Comparison of ENCODE assay signal across 15 mouse cellular contexts in genomic region chr13:100493313-100493712, GRCm38 (mm10). TPM values are rescaled to one million over a fixed set of nuclear protein-coding genes. Genes with fewer than 3 reads are reported as not detected.
DNase-seq lines count a peak whose midpoint lies in the region; ATAC-seq and TF ChIP-seq lines count a peak whose summit lies in the region.
"Had no signal": no experiment of that assay in that cellular context is flagged by ENCODE, and none has a peak within 500 bp of the region (broad histone marks: within the 10 kb centered on the region; RNA-seq: fewer than 3 reads in every experiment).

No protein-coding gene starts in this region.

- peaks cover 16% of the 10 kb centered on the region for H3K36me3 ChIP-seq in C2C12 (ENCODE audit: control insufficient read depth, insufficient read depth)

- TF ChIP-seq POLR2A in bone marrow macrophage, adult 2 months (IDR thresholded peaks at IDR 0.05; ENCODE audit: borderline replicate concordance, low read depth, low read length), result no peak

- H3K27me3 ChIP-seq in C2C12 (ENCODE audit: control insufficient read depth, insufficient read depth, insufficient read length), result no peaks in the 10 kb centered on the region
- H3K27me3 ChIP-seq: midbrain, embryonic 12.5 days had no signal

- peaks cover 21% of the 10 kb centered on the region for H3K79me2 ChIP-seq in C2C12 (ENCODE audit: control insufficient read depth, insufficient read depth)

- H3K27ac ChIP-seq in bone marrow macrophage, adult 2 months (ENCODE audit: insufficient read depth, low read depth, low read length), result peak overlapping the region; percentile 13; the same call in 1 of the 2 replicates
- H3K27ac ChIP-seq: midbrain, embryonic 12.5 days had no signal

- H3K79me3 ChIP-seq in C2C12 (ENCODE audit: low read depth), result peaks cover 16% of the 10 kb centered on the region

- no peak overlapping the region for H3ac ChIP-seq in C2C12 (ENCODE audit: control insufficient read depth, insufficient read length, low read depth)

- intact Hi-C loops in heart, postnatal 10 days (cut with DNase I), result loop anchor here (2.0 to 10.0 kb wide), 4 partner anchors 104 to 369 kb away; partner anchors contain the start of genes Ak6, Marveld2, Rad17 and Smn1

- H3K4me3 ChIP-seq in C2C12 (ENCODE audit: insufficient read depth, poor library complexity, severe bottlenecking), result no peak overlapping the region
- H3K4me3 ChIP-seq in bone marrow macrophage, adult 2 months (ENCODE audit: insufficient read depth, low read length), result no peak overlapping the region

- H3K4me1 ChIP-seq in bone marrow macrophage, adult 2 months (ENCODE audit: control insufficient read depth, insufficient read depth, low read length), result peaks cover 19% of the 10 kb centered on the region

- peak; percentile 56 for ATAC-seq in megakaryocyte progenitor cell, adult 5-6 weeks (replicated peaks; ENCODE audit: poor library complexity)

- no peak for TF ChIP-seq CTCF in C2C12 (IDR thresholded peaks at IDR 0.05; ENCODE audit: control insufficient read depth, insufficient read depth, insufficient read length)
- no peak for TF ChIP-seq CTCF in bone marrow macrophage, adult 2 months (IDR thresholded peaks at IDR 0.05; ENCODE audit: low read depth, low read length)

- DNase-seq in cerebellum, adult 9-10 months, result peak; percentile 22
- no peak for DNase-seq in cerebellum, postnatal 4 days (ENCODE audit: low spot score in 2 of 2)
- no peak for DNase-seq in right cerebral cortex, postnatal 10 days (ENCODE audit: low spot score in 2 of 2)
- no peak for DNase-seq in heart, postnatal 10 days
- no peak for DNase-seq in right cerebral cortex, adult 18-20 months
- DNase-seq: B cell, adult 2 months; embryo, embryonic 11 days; heart, adult 11 months; kidney, adult 2 months; lung, adult 18-20 months; right cerebral cortex, postnatal 25 days had no signal

TF ChIP-seq in C2C12, 6 proteins besides CTCF, POLR2A, EP300 and RAD21:
- TF ChIP-seq CEBPB (IDR thresholded peaks at IDR 0.05; ENCODE audit: low read depth) (peak; percentile 29), MAX (IDR thresholded peaks at IDR 0.05) (no peak)
TF ChIP-seq in C2C12: peak in this region for 1.

RNA-seq across cellular contexts. Expression of gene Gtf2h2, which starts 0.9 kb away (rescaled TPM):
- 19.4 TPM for polyA plus RNA-seq in C2C12 (2012; fragmentation: generic; extraction: Trizol)
- polyA plus RNA-seq in bone marrow macrophage, adult 2 months (2012; ENCODE audit: insufficient read depth, insufficient read length, missing spikeins), result 17.7 and 23.6 TPM in 2 replicates
- total RNA-seq in megakaryocyte progenitor cell, adult 5-6 weeks (2015), result 62.5 and 69.7 TPM in 2 replicates
- 57.3 and 66.1 TPM in 2 replicates for total RNA-seq in megakaryocyte progenitor cell, adult 5-6 weeks (2017)
- 10 to 100 TPM; 22.6 to 25.2 TPM for total RNA-seq in heart, postnatal 10 days (2021)

RNA-seq across cellular contexts. Expression of gene Naip1, which starts 40.6 kb away (rescaled TPM):
- 0.06 TPM for polyA plus RNA-seq in C2C12 (2012; fragmentation: generic; extraction: Trizol)
- 0.25 and 0.27 TPM in 2 replicates for polyA plus RNA-seq in bone marrow macrophage, adult 2 months (2012; ENCODE audit: insufficient read depth, insufficient read length, missing spikeins)
- 0.05 TPM in 1 of 2 replicates, not detected in the other for total RNA-seq in megakaryocyte progenitor cell, adult 5-6 weeks (2015)
- total RNA-seq in megakaryocyte progenitor cell, adult 5-6 weeks (2017), result not detected in 2 replicates
- total RNA-seq in heart, postnatal 10 days (2021), result under 1 TPM in 1 of 2 experiments, not detected in 1; 0.07 TPM
- polyA plus RNA-seq: midbrain, embryonic 12.5 days had no signal

RNA-seq across cellular contexts. Expression of gene Ocln, which starts 59.2 kb away (rescaled TPM):
- polyA plus RNA-seq in C2C12 (2012; fragmentation: generic; extraction: Trizol), result 0.42 TPM
- 0.44 and 0.50 TPM in 2 replicates for polyA plus RNA-seq in bone marrow macrophage, adult 2 months (2012; ENCODE audit: insufficient read depth, insufficient read length, missing spikeins)
- 0.30 TPM in 1 of 2 replicates, not detected in the other for total RNA-seq in megakaryocyte progenitor cell, adult 5-6 weeks (2015)
- total RNA-seq in megakaryocyte progenitor cell, adult 5-6 weeks (2017), result not detected in 2 replicates
- 1 to 10 TPM in 1 of 2 experiments, under 1 TPM in 1; 0.94 to 1.2 TPM for total RNA-seq in heart, postnatal 10 days (2021)
